Mouse (Mus musculus) hindbrain, embryonic 16.5 days (tissue): ENCODE results near the gene Slc25a36. TPM values are rescaled to one million over a fixed set of nuclear protein-coding genes. Genes with fewer than 3 reads are reported as not detected.

Experiments
- ATAC-seq: fragments of 200-750 bp; cut with Nextera tagmentation; 2 replicates; pipeline ENCODE4 v1.8.0; 2017; ENCODE audit warnings: moderate TSS enrichment, moderate library complexity
- H3K27ac ChIP-seq: fragments of 300-500 bp; sonication (generic); 2 replicates; pipeline ENCODE4 v1.5.1; 2014; ENCODE audit warnings: low read depth, mild to moderate bottlenecking, control low read depth, low read length, moderate library complexity
- H3K27me3 ChIP-seq: fragments of 300-500 bp; sonication (generic); replicated peaks from 2 replicates; pipeline ENCODE4 v1.6.1; 2014; ENCODE audit warnings: low read length; ENCODE audit not compliant: control insufficient read depth, insufficient read depth
- H3K36me3 ChIP-seq: fragments of 300-500 bp; sonication (generic); 2 replicates; pipeline ENCODE4 v1.6.1; 2014; ENCODE audit warnings: mild to moderate bottlenecking, low read length, moderate library complexity, mixed read lengths; ENCODE audit not compliant: control insufficient read depth, insufficient read depth
- H3K4me1 ChIP-seq: fragments of 300-500 bp; sonication (generic); 2 replicates; pipeline ENCODE4 v1.6.1; 2014; ENCODE audit warnings: low read depth, low read length; ENCODE audit not compliant: control insufficient read depth, insufficient read depth
- H3K4me2 ChIP-seq: fragments of 300-500 bp; sonication (generic); 2 replicates; pipeline ENCODE4 v1.6.1; 2014; ENCODE audit warnings: mild to moderate bottlenecking, low read length, control low read depth, moderate library complexity
- H3K4me3 ChIP-seq: fragments of 300-500 bp; sonication (generic); 2 replicates; pipeline ENCODE4 v1.5.1; 2014; ENCODE audit warnings: mild to moderate bottlenecking, low read length, control low read depth, moderate library complexity
- H3K9ac ChIP-seq: fragments of 300-500 bp; sonication (generic); 2 replicates; pipeline ENCODE4 v1.6.1; 2014; ENCODE audit warnings: low read depth, mild to moderate bottlenecking, control low read depth, low read length, moderate library complexity
- H3K9me3 ChIP-seq: fragments of 300-500 bp; sonication (generic); 2 replicates; pipeline ENCODE4 v1.6.1; 2014; ENCODE audit warnings: mild to moderate bottlenecking, low read length, moderate library complexity; ENCODE audit not compliant: control insufficient read depth
- WGBS: fragments of 180-500 bp; shearing (Covaris S2); extraction: QIAGEN DNeasy Blood & Tissue Kit; methylation state at CpG from one replicate; pipeline ENCODE4 v1.1.7; 2014; 5-methylcytosine and 5-hydroxymethylcytosine counted together
- polyA plus RNA-seq: library from polyadenylated mRNA; unstranded; fragments of >200 nt; fragmentation: Nextera tagmentation; extraction: Ambion mirVana; gene quantifications from 2 replicates; pipeline ENCODE4 v1.2.1, GENCODE M21; 2015

Slc25a36 gene
- polyA plus RNA-seq, 1 experiment from 2014 or later = 66.9 TPM

GRCm38 (mm10) chr9:97036656-97037055 is 74.3 kb downstream of the Slc25a36 start:
- Histone ChIP-seq H3K4me1 (no peaks in the 10 kb centered on the region), H3K9me3 (no peaks in the 10 kb centered on the region), H3K4me3 (no peak overlapping the region), H3K9ac (no peak overlapping the region), H3K27me3 (no peaks in the 10 kb centered on the region), H3K36me3 (no peaks in the 10 kb centered on the region), H3K27ac (no peak overlapping the region), H3K4me2 (no peak overlapping the region)
- ATAC-seq = no peak
- WGBS = 65% methylated on average over 7 of the region's 7 CpGs

- no peaks in the 10 kb centered on the region for H3K4me1 ChIP-seq
- WGBS = 78% methylated on average over 12 of the region's 12 CpGs
- no peak for ATAC-seq
Measured at GRCm38 (mm10) chr9:97027361-97027760, 83.6 kb downstream of the Slc25a36 start.

GRCm38 (mm10) chr9:97026006-97026405 is 85.0 kb downstream of the Slc25a36 start:
- no peak for ATAC-seq
- Histone ChIP-seq H3K4me1 (no peaks in the 10 kb centered on the region), H3K4me3 (no peak overlapping the region), H3K9ac (no peak overlapping the region), H3K27me3 (no peaks in the 10 kb centered on the region), H3K9me3 (no peaks in the 10 kb centered on the region), H3K36me3 (no peaks in the 10 kb centered on the region), H3K27ac (no peak overlapping the region), H3K4me2 (no peak overlapping the region)
- WGBS = 90% methylated on average over 4 of the region's 4 CpGs

More at GRCm38 (mm10) chr9:97027361-97027760, 83.6 kb downstream of the Slc25a36 start:
- Histone ChIP-seq H3K9me3 (no peaks in the 10 kb centered on the region), H3K36me3 (no peaks in the 10 kb centered on the region), H3K4me3 (no peak overlapping the region), H3K4me2 (no peak overlapping the region), H3K27me3 (no peaks in the 10 kb centered on the region), H3K9ac (no peak overlapping the region), H3K27ac (no peak overlapping the region)

Other genes with a start within 250 kb of the Slc25a36 start
- gene Pxylp1, start 218.5 kb downstream of the Slc25a36 start, polyA plus RNA-seq = 30.7 and 37.6 TPM in 2 replicates
- gene Spsb4, start 92.3 kb downstream of the Slc25a36 start, polyA plus RNA-seq = 39.8 and 42.4 TPM in 2 replicates